Mouse (Mus musculus) spleen, postnatal 10 days (tissue): Measurements from ENCODE around the gene Adgre5.

Experiments
- DNase-seq, 2 experiments: peaks; one replicate each; pipeline ENCODE4 v3.0.0; 2021 to 2022; ENCODE audit warnings: low spot score in 2 of 2

Adgre5 gene

DNA sequence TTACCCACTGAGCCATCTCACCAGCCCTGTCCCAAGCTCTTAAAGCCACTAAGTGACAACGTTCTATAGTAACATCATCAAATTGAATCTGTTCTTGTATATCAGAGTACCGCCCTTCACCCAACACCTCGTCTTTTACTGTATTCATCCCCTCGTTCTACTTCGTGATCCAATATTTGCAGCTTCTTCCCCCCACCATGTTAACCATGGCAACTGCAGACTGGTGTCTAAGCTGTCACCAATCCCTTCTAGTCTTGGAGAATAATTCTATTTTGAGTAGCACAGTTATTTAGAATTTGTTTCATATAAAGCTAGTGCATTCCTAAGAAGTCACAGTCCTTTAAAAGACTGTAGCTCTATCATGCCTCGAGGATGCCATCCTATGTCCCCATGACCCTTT is 51.9 kb downstream of the Adgre5 start:
- no peak for DNase-seq

- DNase-seq, result no peak
Observed at GRCm38 (mm10) chr8:83684517-83684916, 56.6 kb downstream of the Adgre5 start.

DNA sequence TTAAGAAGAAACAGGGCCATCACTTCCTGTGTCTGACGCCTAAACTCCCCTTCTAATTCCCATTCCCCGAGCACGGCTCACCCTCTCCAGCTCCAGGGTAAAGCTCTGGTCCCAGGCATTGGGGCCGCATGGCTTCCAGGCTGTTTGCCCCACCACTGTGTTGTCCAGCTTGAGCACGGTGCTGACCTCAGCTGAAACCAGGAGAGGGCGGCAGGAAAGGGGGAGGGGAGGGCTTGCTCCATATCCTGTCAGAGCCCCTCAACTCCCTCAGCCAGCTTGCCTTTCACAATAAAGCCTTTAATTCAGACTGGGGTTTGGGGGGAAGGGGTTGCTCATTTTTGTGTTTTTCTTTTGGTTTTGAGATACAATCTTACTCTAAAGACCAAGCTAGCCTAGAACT is 60.0 kb downstream of the Adgre5 start:
- no peak for DNase-seq

DNA sequence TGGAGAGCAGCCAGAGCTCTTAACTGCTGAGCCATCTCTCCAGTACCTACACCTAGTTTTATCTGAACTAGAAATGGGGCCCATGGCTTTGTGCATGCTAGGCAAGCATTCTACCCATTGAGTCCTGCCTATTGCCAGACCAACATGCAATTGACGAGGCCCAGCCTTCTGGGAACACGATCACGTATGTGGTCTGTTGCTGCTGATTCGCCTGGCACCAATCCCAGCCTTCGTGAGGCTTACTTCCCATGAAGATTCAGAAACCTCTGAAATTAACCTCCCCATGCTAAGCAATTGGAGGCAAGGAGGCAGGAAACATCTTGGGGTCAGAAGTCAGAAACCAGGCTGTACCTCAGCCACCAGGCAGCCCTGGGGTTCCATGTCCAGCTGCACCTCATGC is 60.5 kb downstream of the Adgre5 start:
- no peak for DNase-seq

DNA sequence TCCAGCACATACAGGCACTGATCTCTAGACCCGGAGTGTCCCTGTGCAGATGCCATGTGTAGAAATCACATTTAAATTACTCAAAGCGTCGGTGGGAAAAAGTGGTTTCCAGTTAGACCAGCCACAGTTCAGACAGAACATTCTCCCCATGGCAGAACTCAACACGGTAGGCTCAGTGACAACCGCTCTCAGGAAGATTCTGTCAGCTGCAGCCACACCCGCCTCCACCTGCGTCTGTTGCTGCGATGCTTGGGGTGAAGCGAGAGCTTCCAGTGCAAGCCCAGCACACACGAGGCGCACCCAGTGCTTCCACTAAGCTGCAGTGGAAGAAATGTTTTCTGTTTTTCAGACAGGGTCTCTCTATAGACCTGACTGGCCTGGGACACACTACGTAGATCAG is 61.3 kb downstream of the Adgre5 start:
- no peak for DNase-seq

DNA sequence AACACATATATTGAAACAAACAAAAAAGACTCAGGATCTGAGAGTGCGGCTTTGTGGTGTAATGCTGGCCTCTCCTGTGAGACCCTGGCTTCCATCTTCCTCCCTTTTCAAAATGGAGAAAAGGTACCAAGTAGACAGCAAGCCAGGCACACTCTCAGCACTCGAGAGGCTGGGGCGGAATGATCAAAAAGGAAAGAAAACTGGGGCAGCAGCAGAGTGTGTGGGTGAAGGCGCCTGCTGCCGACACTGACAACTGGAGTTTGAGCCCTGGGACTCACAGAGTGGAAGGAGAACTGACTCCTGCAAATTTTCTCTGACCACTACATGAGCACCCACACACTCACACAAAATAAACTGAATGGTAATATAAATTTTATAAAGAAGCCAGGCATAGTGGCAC is 66.6 kb downstream of the Adgre5 start:
- DNase-seq, result no peak
